Mouse (Mus musculus) G1E (cell line): ENCODE measurements at regions not wholly inside any gene's neighbourhood (a gene's known extent, or its start where the extent isn't known, plus 50 kb on each side); places are given as distances from the start of the nearest gene placed in this dataset.

Experiments
- CTCF ChIP-seq: IDR thresholded peaks from 2 replicates; pipeline ENCODE4 v1.5.1; 2012; ENCODE audit warnings: low read depth, low read length, inconsistent platforms, mixed read lengths
- GATA1 ChIP-seq: IDR thresholded peaks from 2 replicates; pipeline ENCODE4 v1.6.1; 2012; ENCODE audit warnings: borderline replicate concordance, low read length, inconsistent platforms, mixed read lengths
- GATA2 ChIP-seq: IDR thresholded peaks from 2 replicates; pipeline ENCODE4 v1.6.1; 2012; ENCODE audit warnings: low read depth, low read length, inconsistent platforms, borderline replicate concordance
- POLR2AphosphoS5 ChIP-seq: IDR thresholded peaks from 2 replicates; pipeline ENCODE4 v1.6.1; 2012; ENCODE audit warnings: low read depth, low read length, inconsistent platforms; ENCODE audit not compliant: insufficient replicate concordance
- TAL1 ChIP-seq: conservative IDR thresholded peaks from 2 replicates; pipeline ENCODE4 v1.6.1; 2012; ENCODE audit warnings: low read depth, low read length, inconsistent platforms, mixed read lengths

DNA sequence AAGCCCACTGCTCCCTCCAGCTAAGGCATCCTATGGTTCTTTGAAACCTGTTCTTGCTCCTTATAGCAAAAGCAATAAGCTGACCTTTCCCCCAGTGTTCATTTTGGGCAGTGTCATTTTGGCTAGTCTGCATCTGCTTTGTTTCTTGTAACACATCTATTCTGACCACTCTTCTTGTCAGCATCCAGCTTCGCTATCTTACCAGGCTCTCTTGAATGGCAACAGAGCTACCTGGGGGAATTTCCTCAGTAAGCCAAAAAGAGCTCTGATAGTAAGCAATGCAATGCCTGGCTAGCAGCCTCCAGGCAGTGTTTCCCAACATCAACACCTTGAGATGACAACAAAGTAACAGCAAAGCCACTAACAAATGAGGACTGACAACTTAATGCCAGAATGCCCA is 429.0 kb upstream of the Gulo start:
- TF ChIP-seq CTCF: no peak
- TF ChIP-seq TAL1: no peak
- TF ChIP-seq GATA1: no peak
- no peak for TF ChIP-seq POLR2AphosphoS5
- no peak for TF ChIP-seq GATA2
